Mouse (Mus musculus): ENCODE measurements at regions not wholly inside any gene's neighbourhood (a gene's known extent, or its start where the extent isn't known, plus 50 kb on each side); places are given as distances from the start of the nearest gene placed in this dataset.

GRCm38 (mm10) chr7:113059211-113059966 is 105.6 kb downstream of the Rassf10 start:
- peak in 1 of 2 experiments; percentile 15 for DNase-seq (ENCODE audit: low spot score in 2 of 2)

GRCm38 (mm10) chr7:113059967-113060284 is 106.2 kb downstream of the Rassf10 start:
- no peak for DNase-seq (ENCODE audit: low spot score in 2 of 2)

- DNase-seq (ENCODE audit: low spot score in 2 of 2): no peak
These were observed 107.2 kb downstream of the Rassf10 start for GRCm38 (mm10) chr7:113060991-113061390.

- no peak for DNase-seq (ENCODE audit: low spot score in 2 of 2)
These were observed 112.8 kb downstream of the Rassf10 start for GRCm38 (mm10) chr7:113066536-113066935.

GRCm38 (mm10) chr7:113068296-113068695 is 114.5 kb downstream of the Rassf10 start:
- no peak for DNase-seq (ENCODE audit: low spot score in 2 of 2)

GRCm38 (mm10) chr7:113069336-113069924 is 115.7 kb downstream of the Rassf10 start:
- no peak for DNase-seq (ENCODE audit: low spot score in 2 of 2)

GRCm38 (mm10) chr7:113071418-113071817 is 117.7 kb downstream of the Rassf10 start:
- no peak for DNase-seq (ENCODE audit: low spot score in 2 of 2)

GRCm38 (mm10) chr7:113073781-113074180 is 120.0 kb downstream of the Rassf10 start:
- DNase-seq (ENCODE audit: low spot score in 2 of 2): no peak

GRCm38 (mm10) chr7:113075371-113075770 is 121.6 kb downstream of the Rassf10 start:
- no peak for DNase-seq (ENCODE audit: low spot score in 2 of 2)

- no peak for DNase-seq (ENCODE audit: low spot score in 2 of 2)
These were observed 122.5 kb downstream of the Rassf10 start for GRCm38 (mm10) chr7:113076243-113076642.

- no peak for DNase-seq (ENCODE audit: low spot score in 2 of 2)
These were observed 126.1 kb upstream of the Arntl start for GRCm38 (mm10) chr7:113081120-113081519.

GRCm38 (mm10) chr7:113084930-113085625 is 122.2 kb upstream of the Arntl start:
- no peak for DNase-seq (ENCODE audit: low spot score in 2 of 2)

- no peak for DNase-seq (ENCODE audit: low spot score in 2 of 2)
These were observed 121.1 kb upstream of the Arntl start for GRCm38 (mm10) chr7:113086158-113086557.

- no peak for DNase-seq (ENCODE audit: low spot score in 2 of 2)
These were observed 119.6 kb upstream of the Arntl start for GRCm38 (mm10) chr7:113087646-113088045.

GRCm38 (mm10) chr7:113089044-113089443 is 118.2 kb upstream of the Arntl start:
- DNase-seq (ENCODE audit: low spot score in 2 of 2): no peak

GRCm38 (mm10) chr7:113093931-113094330 is 113.3 kb upstream of the Arntl start:
- peak in 1 of 2 experiments; percentile 31 for DNase-seq (ENCODE audit: low spot score in 2 of 2)

GRCm38 (mm10) chr7:113095092-113095491 is 112.2 kb upstream of the Arntl start:
- no peak for DNase-seq (ENCODE audit: low spot score in 2 of 2)

GRCm38 (mm10) chr7:113104265-113104664 is 103.0 kb upstream of the Arntl start:
- no peak for DNase-seq (ENCODE audit: low spot score in 2 of 2)

- DNase-seq (ENCODE audit: low spot score in 2 of 2): no peak
These were observed 101.9 kb upstream of the Arntl start for GRCm38 (mm10) chr7:113105359-113105758.

- no peak for DNase-seq (ENCODE audit: low spot score in 2 of 2)
These were observed 100.5 kb upstream of the Arntl start for GRCm38 (mm10) chr7:113106731-113107130.

GRCm38 (mm10) chr7:113107965-113108364 is 99.3 kb upstream of the Arntl start:
- no peak for DNase-seq (ENCODE audit: low spot score in 2 of 2)

GRCm38 (mm10) chr7:113108442-113109000 is 98.7 kb upstream of the Arntl start:
- DNase-seq (ENCODE audit: low spot score in 2 of 2): no peak
